Mouse (Mus musculus) bone marrow macrophage, adult 2 months (primary cell): ENCODE results near the gene Kat5.

Source experiments
- CTCF ChIP-seq: IDR thresholded peaks from 2 replicates; pipeline ENCODE4 v1.5.1; 2012; ENCODE audit warnings: low read depth, mild to moderate bottlenecking, low read length, moderate library complexity
- POLR2A ChIP-seq: IDR thresholded peaks from 2 replicates; pipeline ENCODE4 v1.6.1; 2012; ENCODE audit warnings: mild to moderate bottlenecking, low read depth, low read length, borderline replicate concordance

GRCm38 (mm10) chr19:5601752-5602541, 8.1 kb downstream of the Kat5 start, which contains the start of gene Rnaseh2c:
- TF ChIP-seq CTCF (no peak), POLR2A (no peak)
